Mouse (Mus musculus): ENCODE measurements around the gene Pkp1.
A peak's percentile ranks its signal among the peaks of the same experiment; 100 is the strongest.

Gene Pkp1

GRCm38 (mm10) chr1:135906736-135907135 is 12.3 kb downstream of the Pkp1 start:
- DNase-seq, result no peak

GRCm38 (mm10) chr1:135899991-135900515 is 19.0 kb downstream of the Pkp1 start:
- DNase-seq, result no peak

GRCm38 (mm10) chr1:135899295-135899694 is 19.7 kb downstream of the Pkp1 start:
- DNase-seq, result no peak

- DNase-seq, result no peak
Observed at GRCm38 (mm10) chr1:135895367-135895766, 23.6 kb downstream of the Pkp1 start.

- no peak for DNase-seq
Observed at GRCm38 (mm10) chr1:135893377-135893776, 25.6 kb downstream of the Pkp1 start.

- DNase-seq, result no peak
Observed at GRCm38 (mm10) chr1:135892764-135893163, 26.2 kb downstream of the Pkp1 start.

- DNase-seq, result no peak
Observed at GRCm38 (mm10) chr1:135892233-135892632, 26.8 kb downstream of the Pkp1 start.

GRCm38 (mm10) chr1:135891424-135892216 is 27.4 kb downstream of the Pkp1 start:
- no peak for DNase-seq

GRCm38 (mm10) chr1:135889461-135890185 is 29.4 kb downstream of the Pkp1 start:
- no peak for DNase-seq

- DNase-seq, result peak in 1 of 2 experiments; percentile 40
Observed at GRCm38 (mm10) chr1:135882385-135883109, 36.5 kb downstream of the Pkp1 start.

GRCm38 (mm10) chr1:135877248-135877647 is 41.8 kb downstream of the Pkp1 start:
- DNase-seq, result no peak

- DNase-seq, result no peak
Observed at GRCm38 (mm10) chr1:135872991-135873390, 46.0 kb downstream of the Pkp1 start.

GRCm38 (mm10) chr1:135868570-135868969 is 50.4 kb downstream of the Pkp1 start:
- DNase-seq, result no peak

- peak; percentile 28 to 64 for DNase-seq
Observed at GRCm38 (mm10) chr1:135865518-135866194, 53.4 kb downstream of the Pkp1 start.

- DNase-seq, result no peak
Observed at GRCm38 (mm10) chr1:135864830-135865229, 54.2 kb downstream of the Pkp1 start.

- DNase-seq, result no peak
Observed at GRCm38 (mm10) chr1:135863786-135864335, 55.1 kb downstream of the Pkp1 start.

GRCm38 (mm10) chr1:135862561-135862960 is 56.4 kb downstream of the Pkp1 start:
- no peak for DNase-seq

GRCm38 (mm10) chr1:135861980-135862552 is 56.9 kb downstream of the Pkp1 start:
- DNase-seq, result no peak

GRCm38 (mm10) chr1:135861091-135861490 is 57.9 kb downstream of the Pkp1 start:
- DNase-seq, result no peak

- no peak for DNase-seq
Observed at GRCm38 (mm10) chr1:135858533-135858932, 60.5 kb downstream of the Pkp1 start.

GRCm38 (mm10) chr1:135857137-135857775 is 61.8 kb downstream of the Pkp1 start:
- no peak for DNase-seq
